Mouse (Mus musculus) megakaryocyte, embryonic 14.5 days (primary cell): ENCODE measurements at regions not wholly inside any gene's neighbourhood (a gene's known extent, or its start where the extent isn't known, plus 50 kb on each side); places are given as distances from the start of the nearest gene placed in this dataset.

Source experiments
- FLI1 ChIP-seq: IDR thresholded peaks from 2 replicates; pipeline ENCODE4 v1.6.1; 2012; ENCODE audit warnings: low read length, inconsistent platforms, mixed read lengths
- GATA1 ChIP-seq: IDR thresholded peaks from 3 replicates; pipeline ENCODE4 v1.6.1; 2012; ENCODE audit warnings: mixed read lengths, low read length, inconsistent platforms, borderline replicate concordance

DNA sequence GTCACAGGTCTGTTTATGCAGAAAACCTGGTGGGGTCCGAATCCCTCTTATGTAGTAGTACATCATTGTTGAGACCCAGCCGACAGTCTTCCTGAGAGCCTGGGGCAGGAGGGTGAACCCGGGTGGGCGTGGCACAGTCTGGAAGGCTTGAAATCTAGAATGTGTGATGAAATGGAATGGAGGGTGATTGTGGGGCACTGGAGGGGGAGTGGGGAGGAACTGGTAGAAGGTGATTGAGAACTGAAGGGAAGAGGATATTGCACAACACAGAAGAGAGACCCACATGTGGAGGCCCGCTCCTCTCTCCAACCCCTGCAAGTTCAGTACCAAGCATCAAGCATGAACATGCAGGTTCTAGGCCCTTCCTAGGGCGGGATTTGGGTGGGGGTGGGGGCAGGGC lies 206.2 kb upstream of the Sulf2 start:
- TF ChIP-seq GATA1 (no peak), FLI1 (no peak)
